Mouse (Mus musculus) lung, adult 2 months (tissue): ENCODE results near the gene C130060K24Rik. TPM values are rescaled to one million over a fixed set of nuclear protein-coding genes. Genes with fewer than 3 reads are reported as not detected.

ENCODE experiments used
- DNase-seq: peaks from one replicate; pipeline ENCODE4 v3.0.0; 2022
- H3K4me1 ChIP-seq: fragments of 200-500 bp; 2 replicates; pipeline ENCODE4 v1.6.1; 2011; ENCODE audit warnings: low read length; ENCODE audit not compliant: control insufficient read depth, insufficient read depth
- H3K4me3 ChIP-seq: fragments of 200-500 bp; replicated peaks from 2 replicates; pipeline ENCODE3; 2011; ENCODE audit warnings: low read depth, mild to moderate bottlenecking, control low read depth, low read length; ENCODE audit errors: extremely low read depth
- CTCF ChIP-seq: fragments of 200-500 bp; IDR thresholded peaks from 2 replicates; pipeline ENCODE4 v1.5.1; 2011; ENCODE audit warnings: mild to moderate bottlenecking, low read length, control low read depth; ENCODE audit not compliant: insufficient read depth
- POLR2A ChIP-seq: fragments of 200-500 bp; IDR thresholded peaks from 2 replicates; pipeline ENCODE4 v1.6.1; 2011; ENCODE audit warnings: low read depth, mild to moderate bottlenecking, control low read depth, low read length, borderline replicate concordance; ENCODE audit errors: extremely low read depth
- WGBS: fragments of 180-500 bp; shearing (Covaris S2); methylation state at CpG from one replicate; pipeline ENCODE4 v1.1.7; 2018; 5-methylcytosine and 5-hydroxymethylcytosine counted together
- polyA plus RNA-seq: library from polyadenylated mRNA; depleted of rRNA; stranded (reverse); fragments of >200 nt; gene quantifications from 2 replicates; pipeline ENCODE4 v1.2.3, GENCODE M21; 2012; rRNA removed

Gene C130060K24Rik
- polyA plus RNA-seq, 1 experiment = not detected

DNA sequence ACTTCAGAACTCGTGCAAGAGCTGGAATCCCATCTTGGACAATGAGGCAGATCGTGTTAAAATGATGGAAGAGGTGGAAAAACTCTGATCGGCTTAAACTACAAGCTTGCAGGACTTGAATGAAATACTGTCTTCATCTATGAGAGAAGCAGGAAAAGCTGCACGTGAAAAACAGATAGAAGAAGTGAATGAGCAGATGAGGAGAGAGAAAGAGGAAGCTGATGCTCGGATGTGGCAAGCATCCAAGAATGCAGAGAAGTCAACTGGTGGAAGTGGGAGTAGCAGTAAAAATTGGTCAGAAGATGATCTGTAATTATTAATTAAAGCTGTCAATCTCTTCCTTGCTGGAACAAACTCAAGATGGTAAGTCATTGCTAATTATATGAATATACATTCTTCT is 52.3 kb downstream of the C130060K24Rik start:
- Histone ChIP-seq H3K4me1 (no peaks in the 10 kb centered on the region), H3K4me3 (no peak overlapping the region)
- TF ChIP-seq POLR2A = no peak
- TF ChIP-seq CTCF = no peak
- DNase-seq = no peak
- WGBS = 71% methylated on average over 5 of the region's 5 CpGs

DNA sequence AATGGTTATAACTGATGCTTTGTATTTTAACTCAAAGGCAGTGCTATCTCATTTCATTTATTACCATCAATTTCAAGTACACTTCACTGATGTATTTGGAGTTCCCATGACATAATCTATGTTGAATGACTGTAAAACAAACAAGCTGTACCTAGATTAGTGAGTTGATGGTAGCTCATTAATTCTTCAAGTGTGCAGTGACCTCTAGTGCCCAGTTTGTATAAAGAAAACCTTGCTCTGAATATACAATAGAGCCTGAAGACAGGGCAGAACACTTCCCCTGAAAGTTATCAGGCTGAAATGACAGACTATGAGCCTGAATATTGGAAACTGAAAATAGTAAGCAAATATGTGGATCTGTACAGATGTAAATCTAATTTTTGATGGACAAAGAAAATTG is 72.6 kb downstream of the C130060K24Rik start:
- no peak overlapping the region for H3K4me3 ChIP-seq
- no peak for DNase-seq
- no peaks in the 10 kb centered on the region for H3K4me1 ChIP-seq
- TF ChIP-seq POLR2A (no peak), CTCF (peak; percentile 25; the same call in 1 of the 2 replicates)

DNA sequence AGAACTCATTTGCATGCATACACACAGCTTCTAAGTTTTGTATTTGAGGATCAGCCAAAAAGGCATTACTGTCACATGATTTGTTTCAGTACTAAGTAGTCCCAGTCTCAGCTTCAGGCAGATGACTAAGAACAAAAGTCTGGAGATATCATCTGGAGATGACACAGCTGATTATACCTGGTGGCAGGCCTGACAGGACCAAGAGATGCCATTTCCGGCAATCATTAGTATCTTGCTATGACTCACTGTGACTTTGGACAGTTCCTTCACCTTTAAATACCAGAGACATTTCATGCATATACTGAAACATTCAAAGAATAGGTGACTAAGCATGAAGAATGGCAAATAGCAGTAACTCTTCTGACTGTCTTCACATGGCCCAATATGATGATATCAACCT is 84.4 kb downstream of the C130060K24Rik start:
- DNase-seq = no peak
- H3K4me1 ChIP-seq = no peaks in the 10 kb centered on the region
- WGBS = 88% methylated on average over 1 of the region's 1 CpGs
- no peak overlapping the region for H3K4me3 ChIP-seq
- TF ChIP-seq POLR2A (no peak), CTCF (no peak)

DNA sequence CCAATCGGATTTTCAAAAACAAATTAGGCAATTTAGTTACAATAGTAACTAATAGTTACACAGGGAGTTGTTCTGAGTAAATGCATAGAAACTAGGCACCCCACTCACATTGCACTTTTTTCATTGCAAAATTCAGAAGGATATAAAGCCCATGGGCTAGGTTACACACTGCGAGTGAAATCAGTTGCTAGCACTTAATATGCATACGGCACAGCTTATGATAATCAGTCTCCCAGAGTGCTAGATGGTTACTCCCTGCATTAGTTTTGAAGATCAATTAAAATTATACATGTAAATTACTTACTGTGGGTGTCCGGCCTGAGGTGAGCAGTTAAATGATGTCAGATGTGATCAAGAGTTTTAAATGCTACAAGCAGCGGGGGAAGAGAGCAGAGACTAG is 89.4 kb downstream of the C130060K24Rik start:
- TF ChIP-seq POLR2A (no peak), CTCF (no peak)
- no peak overlapping the region for H3K4me3 ChIP-seq
- 83% methylated on average over 5 of the region's 5 CpGs for WGBS
- no peaks in the 10 kb centered on the region for H3K4me1 ChIP-seq
- no peak for DNase-seq

DNA sequence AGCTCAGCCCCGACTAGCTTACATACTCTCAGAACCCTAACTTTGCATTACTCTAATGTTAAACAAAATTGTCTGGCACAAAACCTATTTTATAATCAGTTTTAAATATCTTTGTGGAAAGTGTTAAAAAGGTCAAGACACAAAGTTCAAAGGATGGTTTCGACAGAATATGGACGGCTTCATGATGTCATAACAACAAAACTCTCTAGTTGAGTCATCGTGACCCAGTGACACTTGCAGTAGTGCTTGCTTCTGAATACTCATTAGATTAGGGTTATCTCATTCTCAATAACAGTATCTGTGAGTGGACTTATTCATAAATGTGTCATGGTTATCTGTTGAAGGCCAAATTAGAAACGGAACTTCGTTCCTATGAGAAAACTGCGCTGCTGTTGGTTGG is 91.5 kb downstream of the C130060K24Rik start:
- no peaks in the 10 kb centered on the region for H3K4me1 ChIP-seq
- 76% methylated on average over 7 of the region's 7 CpGs for WGBS
- no peak overlapping the region for H3K4me3 ChIP-seq
- no peak for DNase-seq
- TF ChIP-seq POLR2A (no peak), CTCF (no peak)

DNA sequence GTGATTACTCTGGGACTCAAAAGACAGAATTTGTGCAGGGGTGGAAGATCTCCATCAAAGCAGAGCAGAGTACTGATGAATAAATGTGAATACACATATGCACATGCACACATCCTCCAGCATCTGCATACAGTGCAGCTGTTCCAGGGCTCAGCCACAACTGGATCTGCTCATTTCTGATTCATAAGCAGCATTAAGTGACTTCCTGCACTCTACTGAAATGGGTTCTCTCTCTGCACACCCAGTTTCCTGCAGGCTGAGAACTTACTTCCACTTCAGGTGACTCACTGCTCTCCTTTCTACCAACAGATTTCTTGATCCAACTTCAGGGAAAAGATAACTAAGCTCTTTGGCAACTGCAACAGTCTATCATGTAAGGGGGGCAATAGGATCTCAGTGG is 117.9 kb downstream of the C130060K24Rik start:
- H3K4me3 ChIP-seq = no peak overlapping the region
- DNase-seq = no peak
- TF ChIP-seq POLR2A = no peak
- no peak for TF ChIP-seq CTCF
- H3K4me1 ChIP-seq = no peaks in the 10 kb centered on the region

Other genes starting within 250 kb of the C130060K24Rik start
- 0.17 and 0.57 TPM in 2 replicates for gene Hpgds, start 236.2 kb upstream of the C130060K24Rik start, polyA plus RNA-seq
- gene Tnip3, start 144.2 kb downstream of the C130060K24Rik start, polyA plus RNA-seq = 0.42 and 0.79 TPM in 2 replicates